Mouse (Mus musculus) kidney, postnatal 0 days (tissue): ENCODE measurements at regions not wholly inside any gene's neighbourhood (a gene's known extent, or its start where the extent isn't known, plus 50 kb on each side); places are given as distances from the start of the nearest gene placed in this dataset.
"Not testable (repeated sequence)": the region's sequence is repeated elsewhere in the genome, so short reads cannot be mapped to it uniquely, and the experiment has no call there.

Experiments used
- ATAC-seq: fragments of 200-750 bp; cut with Nextera tagmentation; replicated peaks from 2 replicates; pipeline ENCODE4 v1.8.0; 2017; ENCODE audit warnings: low read depth, moderate number of reproducible peaks, moderate TSS enrichment, moderate library complexity; ENCODE audit not compliant: low FRiP score
- DNase-seq: peaks from one replicate; pipeline ENCODE4 v3.0.0-alpha.2; 2016; ENCODE audit warnings: low spot score
- H3K27ac ChIP-seq: fragments of 300-500 bp; sonication (generic); 2 replicates; pipeline ENCODE4 v1.5.1; 2014; ENCODE audit warnings: mild to moderate bottlenecking
- H3K27me3 ChIP-seq: fragments of 300-500 bp; sonication (generic); 2 replicates; pipeline ENCODE4 v1.6.1; 2014; ENCODE audit warnings: low read length, mixed read lengths; ENCODE audit not compliant: insufficient read depth
- H3K36me3 ChIP-seq: fragments of 300-500 bp; sonication (generic); 2 replicates; pipeline ENCODE4 v1.6.1; 2014; ENCODE audit warnings: low read length, mixed read lengths; ENCODE audit not compliant: insufficient read depth
- H3K4me1 ChIP-seq: fragments of 300-500 bp; sonication (generic); replicated peaks from 2 replicates; pipeline ENCODE4 v1.6.1; 2014; ENCODE audit warnings: antibody characterized with exemption, low read length, mixed read lengths; ENCODE audit not compliant: insufficient read depth
- H3K4me2 ChIP-seq: fragments of 300-500 bp; sonication (generic); 2 replicates; pipeline ENCODE4 v1.6.1; 2014; ENCODE audit warnings: mild to moderate bottlenecking, low read length, moderate library complexity, mixed read lengths
- H3K4me3 ChIP-seq: fragments of 300-500 bp; sonication (generic); replicated peaks from 2 replicates; pipeline ENCODE4 v1.5.1; 2014; ENCODE audit warnings: low read depth, low read length
- H3K9ac ChIP-seq: fragments of 300-500 bp; sonication (generic); 2 replicates; pipeline ENCODE4 v1.6.1; 2014; ENCODE audit warnings: low read depth, low read length
- H3K9me3 ChIP-seq: fragments of 300-500 bp; sonication (generic); replicated peaks from 2 replicates; pipeline ENCODE4 v1.6.1; 2016; ENCODE audit warnings: low read length, inconsistent platforms, mixed read lengths
- CTCF ChIP-seq: IDR thresholded peaks from 2 replicates; pipeline ENCODE4 v1.5.1; 2016; ENCODE audit warnings: antibody characterized with exemption, low read depth, mild to moderate bottlenecking, moderate library complexity
- WGBS: fragments of 180-500 bp; shearing (Covaris S2); extraction: QIAGEN DNeasy Blood & Tissue Kit; methylation state at CpG from one replicate; pipeline ENCODE4 v1.1.7; 2014; 5-methylcytosine and 5-hydroxymethylcytosine counted together

DNA sequence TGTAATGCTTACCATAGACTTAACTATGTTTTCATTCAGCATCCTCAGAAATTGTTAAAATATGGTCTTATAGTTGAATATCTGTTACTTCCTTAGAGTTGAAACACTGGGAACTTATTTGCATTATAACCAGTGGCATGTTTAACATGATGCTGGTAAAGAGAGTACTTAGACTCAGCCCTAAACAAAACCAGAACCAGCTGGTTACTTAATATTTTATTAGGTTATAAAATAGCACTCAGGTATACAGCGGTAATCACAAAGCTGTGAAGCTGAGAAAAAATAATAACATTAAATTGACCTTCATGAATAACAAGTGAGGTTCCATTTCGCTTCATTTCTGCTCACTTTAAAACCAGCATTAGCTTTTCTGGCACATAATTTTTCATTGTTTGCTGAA is 474.4 kb downstream of the Tlr4 start:
- WGBS, result 76% methylated on average over 2 of the region's 2 CpGs
- Histone ChIP-seq H3K9ac (no peak overlapping the region), H3K4me3 (no peak overlapping the region), H3K27me3 (no peaks in the 10 kb centered on the region), H3K27ac (no peak overlapping the region), H3K4me2 (no peak overlapping the region), H3K4me1 (no peaks in the 10 kb centered on the region), H3K36me3 (no peaks in the 10 kb centered on the region), H3K9me3 (no peaks in the 10 kb centered on the region)
- no peak for DNase-seq
- no peak for ATAC-seq
- no peak for TF ChIP-seq CTCF

- H3K9me3 ChIP-seq, DNase-seq: not testable (repeated sequence)
Measured at GRCm38 (mm10) chr4:67320098-67320497, 492.7 kb downstream of the Tlr4 start.

More at GRCm38 (mm10) chr4:67320098-67320497, 492.7 kb downstream of the Tlr4 start:
- H3K27me3 ChIP-seq, H3K4me2 ChIP-seq, H3K27ac ChIP-seq, H3K36me3 ChIP-seq, H3K9ac ChIP-seq, H3K4me1 ChIP-seq, H3K4me3 ChIP-seq, ATAC-seq: not testable (repeated sequence)
